Mouse (Mus musculus) adrenal gland, postnatal 4 days (tissue): Measurements from ENCODE around the gene Milr1. TPM values are rescaled to one million over a fixed set of nuclear protein-coding genes. Genes with fewer than 3 reads are reported as not detected.
"Not testable (repeated sequence)": the region's sequence is repeated elsewhere in the genome, so short reads cannot be mapped to it uniquely, and the experiment has no call there.

ENCODE experiments used
- DNase-seq, 2 experiments: peaks; one replicate each; pipeline ENCODE4 v3.0.0; 2021 to 2022; ENCODE audit warnings: low spot score in 2 of 2, mixed read lengths in 2 of 2
- long read RNA-seq, 2 experiments: library from polyadenylated mRNA; stranded (forward); transcript quantifications; one replicate each; pipeline ENCODE4 v2.0.0; 2021
- total RNA-seq, 2 experiments: library from RNA; stranded (reverse); gene quantifications; 2 replicates each; pipeline ENCODE4 v1.2.3; 2021

Milr1 gene
- 1 to 10 TPM in 1 of 2 experiments, under 1 TPM in 1; 0.98 to 1.7 TPM for total RNA-seq
- long read RNA-seq, experiment 1 = 0 reads
- long read RNA-seq, experiment 2, partial matches to known transcripts = 0 of 1 reads
- long read RNA-seq, experiment 2, other reads (novel, unspliced or antisense) = 1 of 1 reads

- no peak for DNase-seq
Observed at GRCm38 (mm10) chr11:106751039-106752018, at the start of gene Milr1. Milr1 (plus strand) TSS chr11:106751226.

- no peak for DNase-seq
Observed at GRCm38 (mm10) chr11:106701589-106701988, 49.4 kb upstream of the Milr1 start.

- no peak for DNase-seq
Observed at GRCm38 (mm10) chr11:106702584-106702983, 48.4 kb upstream of the Milr1 start.

- DNase-seq = no peak
Observed at GRCm38 (mm10) chr11:106703931-106704330, 47.1 kb upstream of the Milr1 start.

GRCm38 (mm10) chr11:106704399-106705111 lies 46.5 kb upstream of the Milr1 start:
- DNase-seq = no peak

GRCm38 (mm10) chr11:106706212-106706611 lies 44.8 kb upstream of the Milr1 start:
- no peak for DNase-seq

- no peak for DNase-seq
Observed at GRCm38 (mm10) chr11:106707085-106707484, 43.9 kb upstream of the Milr1 start.

- DNase-seq = no peak
Observed at GRCm38 (mm10) chr11:106707866-106708265, 43.2 kb upstream of the Milr1 start.

- no peak for DNase-seq
Observed at GRCm38 (mm10) chr11:106709227-106709985, 41.6 kb upstream of the Milr1 start.

GRCm38 (mm10) chr11:106710789-106711188 lies 40.2 kb upstream of the Milr1 start:
- DNase-seq = no peak

GRCm38 (mm10) chr11:106715066-106715465 lies 36.0 kb upstream of the Milr1 start:
- DNase-seq = no peak

GRCm38 (mm10) chr11:106716568-106716967 lies 34.5 kb upstream of the Milr1 start:
- no peak for DNase-seq

- DNase-seq = no peak
Observed at GRCm38 (mm10) chr11:106720379-106720778, 30.6 kb upstream of the Milr1 start.

- no peak for DNase-seq
Observed at GRCm38 (mm10) chr11:106722831-106723361, 28.1 kb upstream of the Milr1 start.

GRCm38 (mm10) chr11:106723611-106724125 lies 27.4 kb upstream of the Milr1 start:
- no peak for DNase-seq

GRCm38 (mm10) chr11:106724176-106724915 lies 26.7 kb upstream of the Milr1 start:
- no peak for DNase-seq

- DNase-seq = not testable (repeated sequence)
Observed at GRCm38 (mm10) chr11:106724916-106725235, 26.1 kb upstream of the Milr1 start.

GRCm38 (mm10) chr11:106727967-106728366 lies 23.1 kb upstream of the Milr1 start:
- no peak for DNase-seq

- no peak for DNase-seq
Observed at GRCm38 (mm10) chr11:106728402-106729366, 22.3 kb upstream of the Milr1 start.
